In genomic region chr2:38987803-38988510, GRCm38 (mm10) we compare ENCODE assay signal across 14 mouse cellular contexts. TPM values are rescaled to one million over a fixed set of nuclear protein-coding genes. Genes with fewer than 3 reads are reported as not detected.
DNase-seq lines count a peak whose midpoint lies in the region; ATAC-seq lines count a peak whose summit lies in the region.
"Had no signal": no experiment of that assay in that cellular context is flagged by ENCODE, and none has a peak within 500 bp of the region (broad histone marks: within the 10 kb centered on the region; RNA-seq: fewer than 3 reads in every experiment).

No protein-coding gene starts in this region.

- H3K4me2 ChIP-seq in embryonic facial prominence, embryonic 13.5 days = no peak overlapping the region
- H3K4me2 ChIP-seq in stomach, embryonic 16.5 days (ENCODE audit: low read depth, low read length) = no peak overlapping the region
- H3K4me2 ChIP-seq: forebrain, embryonic 13.5 days had no signal

- H3K4me1 ChIP-seq in embryonic facial prominence, embryonic 13.5 days = peaks cover 5% of the 10 kb centered on the region; the same call in 1 of the 2 replicates
- H3K4me1 ChIP-seq in stomach, embryonic 16.5 days (ENCODE audit: control insufficient read depth, insufficient read depth, low read length) = peaks cover 15% of the 10 kb centered on the region

- peaks cover 7% of the 10 kb centered on the region; the same call in 1 of the 2 replicates for H3K9me3 ChIP-seq in embryonic facial prominence, embryonic 13.5 days
- H3K9me3 ChIP-seq in stomach, embryonic 16.5 days (replicated peaks; ENCODE audit: control insufficient read depth, low read length) = no peaks in the 10 kb centered on the region

- 73% methylated on average over 6 of the region's 6 CpGs for WGBS in embryonic facial prominence, embryonic 13.5 days
- WGBS in stomach, embryonic 16.5 days = 68% methylated on average over 6 of the region's 6 CpGs

- DNase-seq in adrenal gland, postnatal 10 days = peak; percentile 67
- DNase-seq in adrenal gland, postnatal 4 days (ENCODE audit: low spot score in 2 of 2) = no peak
- DNase-seq in 3134 (ENCODE audit: extremely low read depth, insufficient read length, low spot score) = peak; percentile 81
- DNase-seq in kidney, adult 8-10 months = no peak
- DNase-seq in retina, embryonic 14.5 days (ENCODE audit: low spot score) = no peak
- no peak for DNase-seq in gastrocnemius, adult 8-10 months (ENCODE audit: low spot score in 2 of 2)
- DNase-seq: B cell, adult 2 months; heart, postnatal 4 days had no signal

- H3K4me3 ChIP-seq in embryonic facial prominence, embryonic 13.5 days = no peak overlapping the region
- no peak overlapping the region for H3K4me3 ChIP-seq in stomach, embryonic 16.5 days (replicated peaks; ENCODE audit: low read length)
- H3K4me3 ChIP-seq: forebrain, embryonic 13.5 days had no signal

- H3K27ac ChIP-seq in embryonic facial prominence, embryonic 13.5 days = peak overlapping the region; percentile 11; the same call in 1 of the 2 replicates
- H3K27ac ChIP-seq in stomach, embryonic 16.5 days (ENCODE audit: low read length) = peak overlapping the region; percentile 79
- H3K27ac ChIP-seq: forebrain, embryonic 13.5 days; kidney, postnatal 0 days had no signal

- no peak for ATAC-seq in embryonic facial prominence, embryonic 13.5 days (ENCODE audit: insufficient number of reproducible peaks, insufficient read depth, low FRiP score, low TSS enrichment, low read depth)
- ATAC-seq in stomach, embryonic 16.5 days (ENCODE audit: insufficient read depth, low FRiP score) = no peak
- ATAC-seq: forebrain, embryonic 13.5 days had no signal

- H3K27me3 ChIP-seq in embryonic facial prominence, embryonic 13.5 days = no peaks in the 10 kb centered on the region
- H3K27me3 ChIP-seq in stomach, embryonic 16.5 days (ENCODE audit: control insufficient read depth, insufficient read depth, low read length) = no peaks in the 10 kb centered on the region
- H3K27me3 ChIP-seq: forebrain, embryonic 13.5 days had no signal

- no peak overlapping the region for H3K9ac ChIP-seq in embryonic facial prominence, embryonic 13.5 days
- no peak overlapping the region; the same call in 1 of the 2 replicates for H3K9ac ChIP-seq in stomach, embryonic 16.5 days (ENCODE audit: low read length)
- H3K9ac ChIP-seq: forebrain, embryonic 13.5 days had no signal

- no peaks in the 10 kb centered on the region for H3K36me3 ChIP-seq in embryonic facial prominence, embryonic 13.5 days
- H3K36me3 ChIP-seq in stomach, embryonic 16.5 days (ENCODE audit: control insufficient read depth, insufficient read depth, low read length) = no peaks in the 10 kb centered on the region

RNA-seq across cellular contexts. Expression of gene Wdr38, which starts 9.3 kb away (rescaled TPM):
- total RNA-seq in adrenal gland, postnatal 10 days (2021) = under 1 TPM; 0.21 to 0.27 TPM
- total RNA-seq in adrenal gland, postnatal 4 days (2021) = under 1 TPM; 0.67 to 0.73 TPM
- 2.0 and 2.2 TPM in 2 replicates for polyA plus RNA-seq in embryonic facial prominence, embryonic 13.5 days (2015; fragmentation: Nextera tagmentation; extraction: Ambion mirVana)
- polyA plus RNA-seq in stomach, embryonic 16.5 days (2015; fragmentation: Nextera tagmentation; extraction: Ambion mirVana) = 1.7 and 1.9 TPM in 2 replicates
- total RNA-seq in gastrocnemius, adult 8-10 months (2022) = under 1 TPM in 1 of 4 experiments, not detected in 3; 0.21 TPM

RNA-seq across cellular contexts. Expression of gene Arpc5l, which starts 17.2 kb away (rescaled TPM):
- total RNA-seq in adrenal gland, postnatal 10 days (2021) = 10 to 100 TPM; 59.7 to 61.2 TPM
- total RNA-seq in adrenal gland, postnatal 4 days (2021) = 10 to 100 TPM; 67.1 to 68.3 TPM
- polyA plus RNA-seq in embryonic facial prominence, embryonic 13.5 days (2015; fragmentation: Nextera tagmentation; extraction: Ambion mirVana) = 123 TPM in 2 replicates
- polyA plus RNA-seq in stomach, embryonic 16.5 days (2015; fragmentation: Nextera tagmentation; extraction: Ambion mirVana) = 102 and 114 TPM in 2 replicates
- total RNA-seq in gastrocnemius, adult 8-10 months (2022) = 100 to 1,000 TPM; 120 to 151 (median 137) TPM

RNA-seq across cellular contexts. Expression of gene Rpl35, which starts 17.5 kb away (rescaled TPM):
- total RNA-seq in adrenal gland, postnatal 10 days (2021) = 100 to 1,000 TPM; 511 to 525 TPM
- total RNA-seq in adrenal gland, postnatal 4 days (2021) = 100 to 1,000 TPM; 646 to 654 TPM
- 1,096 and 1,227 TPM in 2 replicates for polyA plus RNA-seq in embryonic facial prominence, embryonic 13.5 days (2015; fragmentation: Nextera tagmentation; extraction: Ambion mirVana)
- 789 and 1,020 TPM in 2 replicates for polyA plus RNA-seq in stomach, embryonic 16.5 days (2015; fragmentation: Nextera tagmentation; extraction: Ambion mirVana)
- 100 to 1,000 TPM; 298 to 385 (median 322) TPM for total RNA-seq in gastrocnemius, adult 8-10 months (2022)

RNA-seq across cellular contexts. Expression of gene Olfml2a, which starts 56.2 kb away (rescaled TPM):
- 10 to 100 TPM; 18.8 to 21.1 TPM for total RNA-seq in adrenal gland, postnatal 10 days (2021)
- total RNA-seq in adrenal gland, postnatal 4 days (2021) = 10 to 100 TPM; 31.6 to 31.7 TPM
- 9.0 and 9.6 TPM in 2 replicates for polyA plus RNA-seq in embryonic facial prominence, embryonic 13.5 days (2015; fragmentation: Nextera tagmentation; extraction: Ambion mirVana)
- polyA plus RNA-seq in stomach, embryonic 16.5 days (2015; fragmentation: Nextera tagmentation; extraction: Ambion mirVana) = 4.5 and 5.0 TPM in 2 replicates
- total RNA-seq in gastrocnemius, adult 8-10 months (2022) = 1 to 10 TPM; 3.1 to 4.6 (median 3.3) TPM
- total RNA-seq: common myeloid progenitor, adult 5-6 weeks; monocyte, adult 5-6 weeks had no signal

Comparison
In these comparisons a context has a peak if more than half of its experiments do, and no peak if none do; other contexts are left out.
1. DNase-seq: peak in adrenal gland, postnatal 10 days (single experiment) and 3134 (single experiment); none in adrenal gland, postnatal 4 days (0 of 2), kidney, adult 8-10 months (0 of 2), retina, embryonic 14.5 days (single experiment) and gastrocnemius, adult 8-10 months (0 of 2).